Mouse (Mus musculus) heart, embryonic 11.5 days (tissue): ENCODE measurements around the gene Gm3676. TPM values are rescaled to one million over a fixed set of nuclear protein-coding genes. Genes with fewer than 3 reads are reported as not detected.
"Not testable (repeated sequence)": the region's sequence is repeated elsewhere in the genome, so short reads cannot be mapped to it uniquely, and the experiment has no call there.

ENCODE experiments used
- ATAC-seq: fragments of 200-750 bp; cut with Nextera tagmentation; replicated peaks from 2 replicates; pipeline ENCODE4 v1.8.0; 2017; ENCODE audit warnings: moderate library complexity; ENCODE audit not compliant: insufficient number of reproducible peaks, low FRiP score, low TSS enrichment
- H3K27ac ChIP-seq: fragments of 300-500 bp; sonication (generic); 2 replicates; pipeline ENCODE4 v1.5.1; 2014; ENCODE audit warnings: mild to moderate bottlenecking, low read depth, low read length
- H3K27me3 ChIP-seq: fragments of 300-500 bp; sonication (generic); 2 replicates; pipeline ENCODE4 v1.6.1; 2014; ENCODE audit warnings: mild to moderate bottlenecking, low read length, mixed read lengths; ENCODE audit not compliant: control insufficient read depth, insufficient read depth
- H3K36me3 ChIP-seq: fragments of 300-500 bp; sonication (generic); 2 replicates; pipeline ENCODE4 v1.6.1; 2014; ENCODE audit warnings: mild to moderate bottlenecking, low read length, moderate library complexity, mixed read lengths; ENCODE audit not compliant: control insufficient read depth, insufficient read depth
- H3K4me1 ChIP-seq: fragments of 300-500 bp; sonication (generic); 2 replicates; pipeline ENCODE4 v1.6.1; 2014; ENCODE audit warnings: low read length; ENCODE audit not compliant: control insufficient read depth, insufficient read depth
- H3K4me2 ChIP-seq: fragments of 300-500 bp; sonication (generic); 2 replicates; pipeline ENCODE4 v1.6.1; 2014; ENCODE audit warnings: mild to moderate bottlenecking, moderate library complexity
- H3K4me3 ChIP-seq: fragments of 300-500 bp; sonication (generic); 2 replicates; pipeline ENCODE4 v1.5.1; 2014; ENCODE audit warnings: low read depth, low read length
- H3K9ac ChIP-seq: fragments of 300-500 bp; sonication (generic); 2 replicates; pipeline ENCODE4 v1.6.1; 2014; ENCODE audit warnings: mild to moderate bottlenecking, low read depth, low read length, moderate library complexity
- H3K9me3 ChIP-seq: fragments of 300-500 bp; sonication (generic); replicated peaks from 2 replicates; pipeline ENCODE4 v1.6.1; 2016; ENCODE audit warnings: low read length; ENCODE audit not compliant: control insufficient read depth
- WGBS: fragments of 180-500 bp; shearing (Covaris S2); extraction: QIAGEN DNeasy Blood & Tissue Kit; methylation state at CpG from one replicate; pipeline ENCODE4 v1.1.7; 2014; ENCODE audit not compliant: insufficient replicate concordance; 5-methylcytosine and 5-hydroxymethylcytosine counted together
- polyA plus RNA-seq: library from polyadenylated mRNA; unstranded; fragments of >200 nt; fragmentation: Nextera tagmentation; extraction: Ambion mirVana; gene quantifications from 2 replicates; pipeline ENCODE4 v1.2.1, GENCODE M21; 2014

Gene Gm3676
- polyA plus RNA-seq: not detected in 2 replicates

- H3K27ac ChIP-seq, H3K4me3 ChIP-seq, H3K9me3 ChIP-seq, ATAC-seq, H3K36me3 ChIP-seq, H3K4me1 ChIP-seq, H3K9ac ChIP-seq, H3K4me2 ChIP-seq, H3K27me3 ChIP-seq: not testable (repeated sequence)
- no CpG with 5 or more reads among the region's 1 CpGs for WGBS
Measured at GRCm38 (mm10) chr14:41646387-41646786, at the start of gene Gm3676. Gene Gm3676, minus strand, starts transcription at chr14:41646487.

GRCm38 (mm10) chr14:41648176-41648575 is 1.9 kb upstream of the Gm3676 start:
- H3K36me3 ChIP-seq, H3K27ac ChIP-seq, H3K4me2 ChIP-seq, H3K4me1 ChIP-seq, H3K27me3 ChIP-seq, H3K9me3 ChIP-seq, H3K4me3 ChIP-seq, ATAC-seq, H3K9ac ChIP-seq: not testable (repeated sequence)
- 79% methylated on average over 2 of the region's 2 CpGs for WGBS

GRCm38 (mm10) chr14:41630144-41630543 is 16.1 kb downstream of the Gm3676 start:
- H3K9ac ChIP-seq, H3K9me3 ChIP-seq, H3K27me3 ChIP-seq, H3K4me2 ChIP-seq, ATAC-seq, H3K4me3 ChIP-seq, H3K4me1 ChIP-seq, H3K27ac ChIP-seq, H3K36me3 ChIP-seq: not testable (repeated sequence)
- WGBS: 91% methylated on average over 9 of the region's 11 CpGs

- not testable (repeated sequence) for H3K27ac ChIP-seq, ATAC-seq, H3K27me3 ChIP-seq, H3K9me3 ChIP-seq, H3K4me1 ChIP-seq, H3K36me3 ChIP-seq, H3K4me2 ChIP-seq, H3K9ac ChIP-seq, H3K4me3 ChIP-seq
- 56% methylated on average over 1 of the region's 2 CpGs for WGBS
Measured at GRCm38 (mm10) chr14:41624512-41624911, 21.8 kb downstream of the Gm3676 start, which contains the start of gene Gm3072. Gene Gm3072, minus strand, starts transcription at chr14:41624612.

- 83% methylated on average over 4 of the region's 5 CpGs for WGBS
- H3K27ac ChIP-seq, H3K4me3 ChIP-seq, H3K36me3 ChIP-seq, H3K27me3 ChIP-seq, H3K4me1 ChIP-seq, ATAC-seq, H3K9me3 ChIP-seq, H3K4me2 ChIP-seq, H3K9ac ChIP-seq: not testable (repeated sequence)
Measured at GRCm38 (mm10) chr14:41622535-41622934, 23.8 kb downstream of the Gm3676 start.

GRCm38 (mm10) chr14:41610690-41611089 is 35.6 kb downstream of the Gm3676 start:
- not testable (repeated sequence) for ATAC-seq, H3K27ac ChIP-seq, H3K4me1 ChIP-seq, H3K9me3 ChIP-seq, H3K4me2 ChIP-seq, H3K36me3 ChIP-seq, H3K4me3 ChIP-seq, H3K9ac ChIP-seq, H3K27me3 ChIP-seq
- 76% methylated on average over 1 of the region's 1 CpGs for WGBS

GRCm38 (mm10) chr14:41600935-41601334 is 45.4 kb downstream of the Gm3676 start:
- not testable (repeated sequence) for H3K9ac ChIP-seq, H3K9me3 ChIP-seq, H3K27me3 ChIP-seq, H3K4me1 ChIP-seq, H3K4me2 ChIP-seq, H3K4me3 ChIP-seq, H3K36me3 ChIP-seq, H3K27ac ChIP-seq, ATAC-seq
- WGBS: 90% methylated on average over 15 of the region's 15 CpGs

Other genes with a start within 250 kb of the Gm3676 start
- not detected in 2 replicates for gene Gm6482, start 238.2 kb downstream of the Gm3676 start, polyA plus RNA-seq
- gene Gm7954, start 193.0 kb downstream of the Gm3676 start, polyA plus RNA-seq: not detected in 2 replicates
- not detected in 2 replicates for gene Gm3486, start 157.0 kb downstream of the Gm3676 start, polyA plus RNA-seq
- gene Gm7970, start 90.9 kb downstream of the Gm3676 start, polyA plus RNA-seq: not detected in 2 replicates
- not detected in 2 replicates for gene 1700049E17Rik2, start 73.3 kb downstream of the Gm3676 start, polyA plus RNA-seq
- not detected in 2 replicates for gene Gm3072, start 21.9 kb downstream of the Gm3676 start, polyA plus RNA-seq
- gene Gm8068, start 55.4 kb upstream of the Gm3676 start, polyA plus RNA-seq: not detected in 2 replicates
- gene Gm7929, start 104.1 kb upstream of the Gm3676 start, polyA plus RNA-seq: not detected in 2 replicates
- gene Gm47189, start 126.0 kb upstream of the Gm3676 start, polyA plus RNA-seq: not detected in 2 replicates